Mouse (Mus musculus) fibroblast of lung, adult 2 months (primary cell): ENCODE measurements around the gene Tnni2.
"Not testable (repeated sequence)": the region's sequence is repeated elsewhere in the genome, so short reads cannot be mapped to it uniquely, and the experiment has no call there.

Experiments used
- DNase-seq: peaks from one replicate; pipeline ENCODE4 v3.0.0-alpha.2; 2011; ENCODE audit warnings: low read depth

The Tnni2 gene

DNA sequence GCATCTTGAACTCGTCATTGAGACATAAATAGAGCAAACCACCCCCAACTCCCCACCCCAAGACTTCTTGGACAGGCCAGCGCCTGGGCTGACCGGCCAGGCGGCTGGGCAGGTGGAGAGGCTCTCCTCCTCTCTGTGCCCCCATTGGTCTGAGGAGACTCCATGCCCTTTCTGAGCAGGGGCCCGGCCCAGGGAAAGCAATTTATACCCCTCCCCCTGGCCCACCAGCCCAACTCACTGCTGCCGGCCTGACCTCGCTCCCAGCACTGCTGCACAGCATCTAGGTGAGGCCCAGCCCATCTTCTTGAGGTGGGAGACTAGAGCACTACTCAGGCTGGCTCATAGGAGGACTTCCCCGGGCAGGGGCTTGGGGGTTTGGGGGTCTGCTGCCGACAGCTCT lies at the start of gene Tnni2:
Tnni2 (plus strand) TSS at position 224 of the 400 bp plus-strand sequence.
- DNase-seq: no peak

DNA sequence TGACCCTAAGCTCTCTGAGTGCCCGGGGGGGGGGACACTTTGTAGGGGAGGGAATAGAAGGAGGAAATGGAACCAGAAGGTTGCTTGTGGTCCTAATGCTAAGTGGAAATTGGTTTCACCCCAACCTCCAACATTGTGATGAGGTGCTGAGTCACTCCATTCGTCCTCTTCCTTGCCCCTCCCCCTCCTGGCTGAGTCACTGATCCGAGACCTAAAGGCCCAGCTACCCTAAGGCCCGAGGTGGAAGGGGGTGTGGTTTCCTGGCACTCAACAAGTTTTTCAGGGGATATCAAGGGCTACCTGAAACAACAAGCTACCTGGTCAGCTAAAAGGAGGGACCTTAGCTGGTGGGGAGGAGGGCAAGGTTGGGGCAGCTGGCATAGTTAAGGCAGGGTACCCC lies 48.4 kb upstream of the Tnni2 start:
- DNase-seq: no peak

DNA sequence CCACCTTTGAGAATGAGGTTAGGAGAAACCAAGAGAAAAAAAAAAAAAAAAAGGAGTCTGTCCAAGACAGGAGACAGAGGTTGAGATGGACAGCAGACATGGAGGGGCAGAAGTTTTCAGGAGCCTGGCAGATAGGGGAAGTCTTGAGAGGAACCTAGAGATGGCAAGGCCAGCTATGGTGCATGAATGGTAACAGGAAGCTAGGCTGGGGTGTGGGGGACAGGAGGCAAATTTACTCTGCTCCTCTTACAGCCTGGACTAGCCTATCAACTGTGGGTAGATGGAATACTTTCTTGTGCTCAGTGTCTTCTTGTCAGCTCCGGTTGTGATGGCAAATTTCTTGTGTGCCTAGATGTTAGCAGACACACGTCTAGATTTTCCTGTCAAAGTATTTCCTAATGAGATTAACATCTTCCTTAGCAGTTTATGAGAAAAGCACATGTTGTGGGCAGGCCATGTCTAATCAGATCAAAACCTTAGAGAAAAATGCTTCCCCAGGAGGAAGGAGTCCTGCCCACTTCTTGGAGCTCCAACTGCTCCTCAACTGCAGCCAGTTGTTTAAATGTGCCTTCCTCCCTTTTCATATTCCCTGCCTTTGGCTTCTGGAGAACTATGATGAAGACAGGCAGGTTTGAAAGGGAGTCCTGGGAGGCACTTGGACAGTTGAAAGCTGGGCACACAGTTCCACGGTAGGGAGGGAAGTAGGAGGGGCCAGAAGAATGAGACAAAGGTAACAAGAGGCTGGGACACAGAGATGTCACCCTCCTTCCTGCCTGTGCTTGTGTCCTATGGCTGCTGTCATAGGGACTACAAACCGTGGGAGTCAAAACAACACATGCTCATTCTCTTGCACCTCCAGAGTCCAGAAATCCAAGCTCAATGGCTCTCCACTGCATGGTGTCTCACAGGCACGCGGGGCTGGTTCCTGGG lies 47.1 kb upstream of the Tnni2 start:
- DNase-seq: no peak

DNA sequence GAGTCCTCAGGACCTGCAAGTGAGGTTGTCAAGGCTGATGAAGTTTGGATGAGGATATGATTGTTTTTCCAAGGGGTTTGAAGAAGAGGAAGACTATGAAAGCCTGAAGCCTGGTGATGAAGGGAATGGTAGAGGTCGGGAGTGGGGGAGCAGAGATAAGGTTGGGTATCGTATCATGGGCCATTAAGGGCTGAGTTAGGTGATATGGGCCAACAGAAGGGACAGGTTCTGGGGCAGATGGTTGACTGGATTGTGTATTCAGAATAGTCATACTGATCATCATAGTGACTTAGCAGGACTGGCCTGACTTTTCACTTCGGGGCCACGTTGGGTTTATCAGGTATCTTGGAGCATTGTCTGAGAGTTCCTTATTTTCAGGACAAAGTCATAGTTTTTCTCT lies 46.1 kb upstream of the Tnni2 start:
- DNase-seq: no peak

DNA sequence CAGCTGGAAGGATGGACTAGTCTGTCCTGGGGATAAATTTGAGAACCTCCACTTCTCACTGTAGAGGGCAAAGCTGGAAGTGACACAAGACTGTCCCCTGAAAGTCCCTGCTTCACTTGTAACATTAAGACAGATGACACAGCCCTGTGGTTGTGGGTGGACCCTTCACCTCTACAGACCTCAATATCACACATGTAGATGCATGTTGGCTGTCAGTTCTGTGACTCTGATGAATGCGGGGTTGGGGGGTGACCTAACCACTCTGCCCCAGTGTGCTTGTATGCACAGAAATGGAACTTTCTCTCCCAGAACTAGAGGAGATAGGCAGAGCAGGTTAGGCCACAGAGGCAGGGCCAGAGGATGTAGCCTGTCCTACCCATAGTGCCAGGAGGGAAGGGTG lies 45.0 kb upstream of the Tnni2 start:
- DNase-seq: no peak

DNA sequence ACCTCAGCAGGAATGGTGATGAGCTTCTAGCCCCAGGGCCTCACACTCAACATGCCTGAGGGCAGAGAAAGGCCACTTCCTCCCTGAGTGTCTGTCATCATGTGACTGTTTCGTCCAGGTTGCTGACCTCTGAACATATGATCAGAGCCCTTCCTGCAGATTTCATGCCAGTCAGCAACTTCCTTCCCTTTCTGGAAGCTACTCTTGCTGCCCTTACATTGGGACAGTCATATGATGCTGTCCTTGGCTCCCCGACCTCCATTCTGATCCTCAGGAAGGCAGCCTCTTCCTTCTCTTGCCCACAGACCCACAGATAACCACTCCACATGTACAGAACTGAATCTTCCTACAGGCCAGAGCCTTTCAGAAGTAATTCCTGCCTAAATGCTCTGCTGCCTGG lies 43.6 kb upstream of the Tnni2 start:
- DNase-seq: no peak

DNA sequence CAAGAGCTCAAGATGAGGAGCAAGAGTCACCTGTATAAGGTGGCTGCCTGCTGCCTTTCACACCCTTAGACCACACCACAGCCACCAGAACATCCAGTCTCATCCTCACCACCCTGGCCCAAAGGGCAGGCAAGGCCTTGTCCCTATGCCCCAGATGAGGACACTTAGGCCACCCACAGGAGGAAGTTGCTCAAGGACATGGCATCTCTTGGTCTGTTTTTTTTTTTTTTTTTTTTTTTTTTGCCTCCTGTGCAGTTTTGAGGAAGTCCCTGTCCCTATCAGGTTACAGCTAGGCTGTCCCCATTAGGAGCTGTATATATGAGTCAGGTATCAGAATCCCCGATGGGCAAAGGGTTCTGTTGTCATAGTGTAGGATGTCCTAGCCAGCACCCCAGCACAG lies 42.4 kb upstream of the Tnni2 start:
- DNase-seq: no peak

DNA sequence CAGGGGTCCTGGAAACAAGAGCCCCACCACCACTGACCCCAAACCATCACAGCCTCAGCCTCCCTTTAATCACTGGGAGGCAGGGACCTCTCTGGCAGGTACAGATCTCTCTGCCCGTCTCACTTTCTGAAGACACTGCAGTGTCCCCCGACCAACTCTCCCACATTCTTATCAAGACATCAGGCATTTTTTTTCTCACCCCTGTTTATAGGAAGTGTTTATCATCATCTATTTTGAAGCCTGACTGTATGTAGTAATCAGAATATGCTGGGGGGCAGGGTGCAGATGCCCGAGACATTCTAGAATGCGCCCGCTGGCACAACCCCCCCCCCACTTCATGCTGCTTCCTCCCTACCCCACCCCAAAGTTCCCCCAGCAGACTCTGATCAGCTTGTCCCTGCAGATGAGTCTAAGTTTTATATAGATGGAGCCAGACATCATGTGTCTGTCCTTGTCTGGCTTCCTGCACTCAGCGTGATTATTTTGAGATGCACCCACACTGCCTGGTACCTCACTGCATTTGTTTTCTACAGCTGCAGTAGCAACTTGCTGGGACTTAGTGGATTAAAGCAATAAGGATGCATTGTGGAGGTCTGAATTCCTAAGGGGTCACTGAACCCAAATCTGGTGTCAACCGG lies 41.4 kb upstream of the Tnni2 start:
- DNase-seq: no peak

DNA sequence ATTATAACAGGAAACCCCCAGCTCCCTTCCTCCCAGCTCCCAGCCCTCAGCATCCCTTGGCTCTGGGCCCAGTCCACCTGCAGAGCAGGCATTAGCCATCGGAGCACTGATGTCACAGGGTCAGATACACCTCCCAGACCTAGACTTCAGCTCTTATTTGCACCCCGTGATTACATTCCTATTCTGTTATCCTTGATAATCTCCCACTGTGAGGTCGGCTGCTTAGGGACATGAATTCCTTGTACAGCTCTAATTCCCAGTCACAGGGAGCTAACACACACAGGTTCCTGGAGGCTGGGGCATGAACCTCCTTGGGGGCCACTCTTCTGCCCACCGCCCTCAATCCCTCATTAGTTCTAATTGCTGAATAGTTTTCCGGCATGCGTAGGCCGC lies 40.9 kb upstream of the Tnni2 start:
- DNase-seq: no peak

DNA sequence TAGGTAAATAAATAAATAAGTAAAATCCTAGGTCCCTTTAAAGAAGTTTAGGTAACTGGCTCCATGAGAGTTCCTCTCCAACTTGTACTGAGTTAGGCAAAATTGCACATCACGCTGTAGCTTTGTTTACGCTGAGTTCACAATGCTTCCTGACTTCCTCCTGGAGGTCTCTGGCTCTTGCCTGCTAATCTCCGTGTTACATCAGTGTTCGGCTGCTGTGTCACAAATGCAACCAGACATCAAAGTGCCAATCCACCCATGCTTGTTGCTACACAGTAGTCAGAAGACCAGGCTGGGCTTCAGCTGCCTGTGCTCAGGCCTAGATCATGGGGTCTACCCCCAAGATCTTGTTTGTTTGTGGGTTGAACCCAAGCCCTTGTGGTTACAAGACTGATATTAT lies 38.0 kb upstream of the Tnni2 start:
- no peak for DNase-seq

DNA sequence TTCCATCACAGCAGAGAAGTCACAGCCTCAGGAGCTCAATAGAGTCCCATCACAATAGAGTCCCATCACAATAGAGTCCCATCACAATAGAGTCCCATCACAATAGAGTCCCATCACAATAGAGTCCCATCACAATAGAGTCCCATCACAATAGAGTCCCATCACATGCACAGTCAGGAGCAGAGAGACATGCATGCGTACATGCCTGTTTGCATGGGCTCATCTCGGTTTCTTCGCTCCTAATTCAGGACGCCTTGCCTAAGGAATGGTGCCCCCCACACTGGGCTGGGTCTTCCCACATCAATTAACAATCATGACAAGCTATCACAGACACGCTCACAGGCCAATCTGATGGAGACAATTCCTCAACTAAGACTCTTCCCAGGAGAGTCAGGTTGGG lies 36.5 kb upstream of the Tnni2 start:
- not testable (repeated sequence) for DNase-seq

DNA sequence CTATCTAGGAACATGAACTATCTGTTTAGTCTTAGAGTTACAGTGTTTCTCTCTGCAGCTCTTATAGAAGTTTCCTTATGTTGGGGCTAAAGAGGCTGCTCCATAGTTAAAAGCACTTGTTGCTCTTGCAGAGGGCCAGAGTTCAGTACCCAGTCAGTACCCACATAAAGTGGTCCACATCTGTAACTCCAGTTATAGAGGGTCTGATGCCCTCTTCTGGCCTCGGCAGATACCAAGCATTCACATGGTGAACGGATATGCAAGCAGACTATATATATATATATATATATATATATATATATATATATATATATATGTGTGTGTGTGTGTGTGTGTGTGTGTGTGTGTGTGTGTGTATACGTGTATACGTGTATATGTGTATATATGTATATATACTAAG lies 33.7 kb upstream of the Tnni2 start:
- DNase-seq: no peak

DNA sequence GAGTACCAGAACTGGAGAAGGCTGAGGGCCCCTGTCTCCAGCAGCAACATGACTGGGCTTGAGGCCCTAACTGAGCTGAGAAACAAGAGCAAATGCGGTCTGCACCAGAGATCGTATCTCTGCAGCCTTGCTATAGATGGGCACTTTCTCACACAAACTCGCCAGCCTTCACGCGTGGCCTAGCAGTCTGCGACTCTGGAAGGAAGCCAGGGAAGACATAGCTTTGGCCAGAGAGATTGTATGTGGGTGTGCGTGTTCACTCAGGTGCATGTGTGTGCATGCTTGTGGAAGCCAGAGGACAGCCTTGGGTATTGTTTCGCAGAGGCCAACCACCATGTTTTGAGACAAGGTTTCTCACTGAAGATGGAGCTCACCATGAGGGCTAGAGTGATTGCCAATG lies 32.9 kb upstream of the Tnni2 start:
- DNase-seq: no peak

DNA sequence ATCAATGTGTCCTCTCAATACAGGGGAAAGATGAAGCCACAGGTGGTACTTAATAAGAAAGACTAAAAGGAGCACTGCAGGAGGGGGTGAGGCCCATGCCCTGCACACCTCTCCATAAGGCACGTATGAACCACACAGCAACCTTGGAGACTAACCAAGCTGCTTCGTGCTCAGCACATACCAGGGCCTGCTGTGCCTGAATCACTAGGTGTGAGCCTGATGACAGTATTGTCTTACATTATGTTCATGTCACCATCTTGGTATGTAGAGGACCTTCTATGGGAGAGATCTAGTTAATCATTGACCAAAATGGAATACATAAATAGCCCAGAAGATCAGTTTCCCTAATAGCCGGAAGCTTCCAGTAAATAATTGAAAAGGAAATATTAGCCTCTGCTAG lies 32.0 kb upstream of the Tnni2 start:
- DNase-seq: no peak

DNA sequence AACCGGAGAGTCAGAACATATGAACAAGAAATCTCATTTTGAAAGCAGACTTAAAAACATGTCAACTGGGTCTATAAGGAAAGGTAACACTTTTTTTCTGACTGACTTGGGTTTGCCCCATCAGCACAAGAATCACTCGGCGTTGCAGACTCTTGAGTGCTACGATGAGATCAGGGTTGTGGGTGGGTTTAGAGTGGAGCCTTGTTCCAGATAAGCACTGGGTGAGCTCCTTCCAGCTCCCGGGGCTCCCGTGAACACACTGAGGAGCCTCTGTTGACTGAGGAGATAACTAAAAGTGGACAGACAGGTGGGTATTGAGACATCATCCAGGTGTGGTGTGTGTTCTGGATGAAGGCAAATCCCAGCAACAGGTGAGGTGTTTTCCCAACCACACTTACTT lies 28.3 kb upstream of the Tnni2 start:
- DNase-seq: no peak

DNA sequence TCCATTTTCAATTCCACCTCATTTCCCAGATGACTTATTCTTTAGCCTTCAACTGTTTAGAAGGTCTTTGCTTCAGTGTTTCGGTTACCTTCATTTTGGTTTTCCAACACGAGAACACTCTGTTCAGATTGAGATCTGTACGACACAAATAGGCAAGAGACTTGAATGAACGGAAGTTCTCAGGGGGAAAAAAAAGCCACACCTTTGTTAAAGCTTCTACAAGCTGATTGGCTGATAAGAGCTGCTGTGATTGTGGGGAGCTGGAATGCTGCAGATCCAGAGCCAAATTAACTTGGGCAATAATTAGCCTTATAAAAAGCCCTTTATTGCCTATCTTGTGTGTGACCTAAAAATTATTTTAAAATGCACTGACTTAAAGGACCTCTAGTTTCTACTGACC lies 26.3 kb upstream of the Tnni2 start:
- DNase-seq: no peak

DNA sequence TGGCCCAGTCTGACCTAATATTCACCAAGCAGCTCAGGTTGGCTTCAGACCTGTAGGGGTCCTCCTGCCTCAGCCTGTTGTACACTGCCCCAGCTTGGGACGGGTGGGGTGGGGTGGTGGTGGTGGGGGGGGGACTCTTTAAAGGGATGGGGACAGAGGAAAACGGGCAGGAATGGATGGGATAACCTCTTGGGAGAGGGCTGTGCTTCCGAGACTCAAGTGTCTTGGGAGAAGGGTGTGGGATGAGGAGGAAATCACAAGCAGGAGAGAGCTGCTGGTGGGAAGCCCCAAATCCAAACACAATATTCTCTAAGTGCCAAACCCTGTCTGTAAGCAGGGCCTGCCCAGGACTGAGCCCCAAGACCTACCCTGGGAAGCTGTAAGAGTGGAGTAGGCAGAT lies 25.4 kb upstream of the Tnni2 start:
- no peak for DNase-seq

DNA sequence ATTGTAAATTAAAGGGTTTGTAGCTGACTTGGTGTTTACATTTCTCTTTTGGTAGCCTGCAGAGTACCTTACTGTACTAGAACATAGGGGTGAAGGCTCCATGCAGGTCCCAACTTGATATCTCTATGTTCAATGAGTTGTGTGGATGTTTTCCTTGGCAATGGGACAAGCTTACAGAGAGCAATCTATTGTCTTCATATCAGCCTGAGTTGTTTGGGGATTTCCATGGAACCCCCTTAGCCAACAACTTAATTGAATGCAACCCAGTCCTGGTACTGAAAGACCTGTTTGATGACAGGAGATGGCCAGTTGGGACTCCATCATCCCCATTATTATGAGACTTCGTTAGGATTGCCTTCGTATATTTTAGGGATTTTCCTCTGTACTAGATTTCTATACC lies 23.6 kb upstream of the Tnni2 start:
- no peak for DNase-seq

DNA sequence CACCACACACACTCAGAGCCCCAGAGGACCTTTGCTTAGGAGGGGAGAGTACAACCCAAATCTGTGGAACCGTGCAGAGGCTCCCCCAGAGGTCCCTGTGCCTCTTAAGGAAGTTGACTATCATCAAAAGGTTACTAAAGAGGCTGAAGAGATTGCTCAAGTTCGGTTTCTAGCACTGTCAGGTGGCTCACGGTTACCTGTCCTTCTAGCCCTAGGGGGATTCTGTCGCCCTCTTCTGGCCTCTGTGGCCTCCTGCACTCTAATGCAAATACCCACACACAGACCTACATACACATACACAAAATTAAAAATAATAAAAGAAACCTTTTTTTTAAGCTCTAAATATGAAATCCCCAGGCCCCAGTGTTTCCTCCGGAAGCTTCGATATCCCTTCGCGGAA lies 22.9 kb upstream of the Tnni2 start:
- DNase-seq: no peak

DNA sequence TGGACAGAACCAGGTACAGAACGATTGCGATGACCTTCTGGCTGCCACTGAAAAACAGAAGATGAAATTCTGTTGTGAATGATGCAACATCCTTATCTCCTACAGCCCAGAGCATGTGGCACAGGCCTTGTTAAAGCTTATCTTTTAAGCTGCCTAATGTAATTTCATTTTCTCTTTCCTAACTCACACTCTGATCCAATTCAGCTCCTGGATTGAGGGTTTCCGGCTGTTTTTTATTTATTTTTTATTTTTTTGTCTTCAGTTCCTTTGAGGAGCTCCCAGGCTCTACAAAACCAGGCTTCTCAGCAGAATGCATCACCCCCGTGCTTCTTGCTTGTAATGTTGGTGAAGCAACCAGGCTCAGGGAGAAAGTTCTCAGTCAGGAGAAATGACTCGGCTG lies 21.7 kb upstream of the Tnni2 start:
- DNase-seq: no peak

DNA sequence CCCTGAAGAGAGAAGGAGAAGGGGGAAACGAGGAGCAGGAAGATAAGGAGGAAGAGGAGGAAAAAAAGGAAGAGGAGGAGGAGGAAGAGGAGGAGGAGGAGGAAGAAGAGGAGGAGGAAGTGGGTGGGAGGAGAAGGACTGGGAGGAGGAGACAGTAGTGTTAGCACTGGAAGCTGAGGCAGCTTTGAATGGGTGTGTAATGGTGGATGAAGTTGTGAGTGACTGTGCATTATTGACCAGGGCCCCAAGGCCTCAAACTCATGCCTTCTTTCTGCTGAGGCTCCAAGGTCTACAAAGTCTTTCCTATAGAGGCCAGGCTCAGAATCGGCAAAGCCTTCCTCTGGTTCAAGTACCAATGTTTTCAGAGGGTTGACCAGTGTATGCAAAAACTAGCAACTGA lies 19.8 kb upstream of the Tnni2 start:
- DNase-seq: no peak

DNA sequence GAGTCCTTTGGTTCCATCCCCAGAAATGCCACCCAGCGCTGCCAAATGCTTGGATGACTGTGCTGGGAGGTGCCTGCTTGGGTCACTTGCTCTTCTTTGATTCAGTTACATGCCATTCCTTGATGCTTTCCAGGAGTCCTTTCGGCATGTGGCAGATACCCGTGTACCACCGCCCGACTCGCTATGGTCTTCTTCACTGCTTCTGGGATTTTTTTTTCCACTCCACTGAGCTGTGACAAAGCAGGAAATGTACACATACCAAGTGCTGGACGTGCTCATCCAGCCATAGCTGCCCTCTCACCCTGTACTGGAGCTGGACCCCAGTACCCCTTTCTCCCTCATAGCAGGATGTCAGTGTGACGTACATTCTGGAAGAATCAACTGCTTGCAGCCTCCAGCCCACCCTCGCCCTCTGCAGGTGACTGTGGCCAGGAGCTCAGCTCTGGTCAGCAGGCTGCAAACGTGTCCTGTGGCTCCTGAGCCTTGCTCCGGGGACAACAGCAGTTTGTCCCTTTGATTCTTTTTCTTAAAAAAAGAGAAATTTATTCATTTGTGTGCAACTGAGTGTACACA lies 15.9 kb upstream of the Tnni2 start:
- no peak for DNase-seq

DNA sequence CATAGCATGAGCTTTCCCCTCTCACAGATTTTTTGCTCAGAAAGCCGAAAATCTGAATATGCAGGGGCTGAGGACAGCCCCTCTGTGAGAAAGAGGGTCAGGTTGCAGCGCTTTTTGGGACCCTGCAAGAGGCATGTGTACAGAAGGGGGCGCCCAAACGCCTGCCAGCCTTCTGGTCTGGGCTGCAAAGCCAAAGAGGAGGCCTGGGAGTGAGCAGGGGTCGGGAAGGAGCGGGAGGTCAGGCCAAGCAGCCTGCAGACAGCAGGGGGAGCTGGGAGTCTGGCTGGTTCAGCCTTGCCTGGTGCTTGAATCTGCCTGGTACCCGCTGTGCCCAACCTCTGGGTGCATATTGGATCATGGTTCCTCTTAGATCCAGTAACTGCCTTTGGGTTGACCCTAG lies 13.4 kb upstream of the Tnni2 start:
- DNase-seq: peak; percentile 59
